Mouse (Mus musculus) forebrain, embryonic 11.5 days (tissue): ENCODE measurements at regions not wholly inside any gene's neighbourhood (a gene's known extent, or its start where the extent isn't known, plus 50 kb on each side); places are given as distances from the start of the nearest gene placed in this dataset.
A peak's percentile ranks its signal among the peaks of the same experiment; 100 is the strongest.
"Not testable (repeated sequence)": the region's sequence is repeated elsewhere in the genome, so short reads cannot be mapped to it uniquely, and the experiment has no call there.

ENCODE experiments used
- ATAC-seq: fragments of 200-750 bp; cut with Nextera tagmentation; replicated peaks from 2 replicates; pipeline ENCODE4 v1.8.0; 2017; ENCODE audit warnings: moderate TSS enrichment; ENCODE audit not compliant: low FRiP score
- DNase-seq: peaks from one replicate; pipeline ENCODE4 v3.0.0-alpha.2; 2017; ENCODE audit warnings: low spot score
- H3K27ac ChIP-seq: fragments of 300-500 bp; sonication (generic); 2 replicates; pipeline ENCODE4 v1.5.1; 2014; ENCODE audit warnings: low read depth, low read length
- H3K27me3 ChIP-seq: fragments of 300-500 bp; sonication (generic); 2 replicates; pipeline ENCODE4 v1.6.1; 2014; ENCODE audit warnings: mild to moderate bottlenecking, low read length, mixed read lengths; ENCODE audit not compliant: control insufficient read depth, insufficient read depth
- H3K36me3 ChIP-seq: fragments of 300-500 bp; sonication (generic); 2 replicates; pipeline ENCODE4 v1.6.1; 2014; ENCODE audit warnings: mild to moderate bottlenecking, low read length, moderate library complexity, mixed read lengths; ENCODE audit not compliant: control insufficient read depth, insufficient read depth
- H3K4me1 ChIP-seq: fragments of 300-500 bp; sonication (generic); replicated peaks from 2 replicates; pipeline ENCODE4 v1.6.1; 2014; ENCODE audit warnings: low read length, mixed read lengths; ENCODE audit not compliant: control insufficient read depth, insufficient read depth
- H3K4me2 ChIP-seq: fragments of 300-500 bp; sonication (generic); 2 replicates; pipeline ENCODE4 v1.6.1; 2014; ENCODE audit warnings: low read depth, mild to moderate bottlenecking, low read length, moderate library complexity, mixed read lengths; ENCODE audit not compliant: severe bottlenecking
- H3K4me3 ChIP-seq: fragments of 300-500 bp; sonication (generic); 2 replicates; pipeline ENCODE4 v1.5.1; 2014; ENCODE audit warnings: low read depth, low read length
- H3K9ac ChIP-seq: fragments of 300-500 bp; sonication (generic); 2 replicates; pipeline ENCODE4 v1.6.1; 2014; ENCODE audit warnings: low read length
- H3K9me3 ChIP-seq: fragments of 300-500 bp; sonication (generic); 2 replicates; pipeline ENCODE4 v1.6.1; 2016; ENCODE audit warnings: low read length, mixed read lengths; ENCODE audit not compliant: control insufficient read depth
- WGBS: fragments of 180-500 bp; shearing (Covaris S2); extraction: QIAGEN DNeasy Blood & Tissue Kit; methylation state at CpG from one replicate; pipeline ENCODE4 v1.1.7; 2014; 5-methylcytosine and 5-hydroxymethylcytosine counted together

DNA sequence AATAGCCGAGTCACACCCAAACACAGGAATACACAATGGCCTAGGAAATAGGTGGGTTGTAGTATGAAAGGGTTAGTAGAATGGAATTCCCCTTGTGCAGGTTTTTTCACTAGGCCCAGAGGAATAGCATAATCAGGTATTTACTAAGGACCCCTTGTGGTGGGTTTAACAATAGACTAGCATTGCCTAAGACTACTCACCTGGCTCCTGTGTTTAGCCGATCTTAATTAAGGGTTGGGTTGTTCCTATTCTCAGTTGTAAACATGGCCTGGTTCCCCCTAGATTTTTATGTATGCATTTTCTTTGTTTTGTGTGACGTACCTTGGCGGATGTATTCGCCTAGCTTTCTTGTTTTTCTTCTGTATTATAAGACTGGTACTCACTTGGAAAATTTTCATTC is 90.8 kb upstream of the Srd5a2 start:
- not testable (repeated sequence) for ATAC-seq, H3K9me3 ChIP-seq, H3K27me3 ChIP-seq, H3K36me3 ChIP-seq, H3K4me1 ChIP-seq, H3K4me2 ChIP-seq, H3K9ac ChIP-seq, H3K4me3 ChIP-seq, DNase-seq, H3K27ac ChIP-seq
- 93% methylated on average over 5 of the region's 5 CpGs for WGBS

DNA sequence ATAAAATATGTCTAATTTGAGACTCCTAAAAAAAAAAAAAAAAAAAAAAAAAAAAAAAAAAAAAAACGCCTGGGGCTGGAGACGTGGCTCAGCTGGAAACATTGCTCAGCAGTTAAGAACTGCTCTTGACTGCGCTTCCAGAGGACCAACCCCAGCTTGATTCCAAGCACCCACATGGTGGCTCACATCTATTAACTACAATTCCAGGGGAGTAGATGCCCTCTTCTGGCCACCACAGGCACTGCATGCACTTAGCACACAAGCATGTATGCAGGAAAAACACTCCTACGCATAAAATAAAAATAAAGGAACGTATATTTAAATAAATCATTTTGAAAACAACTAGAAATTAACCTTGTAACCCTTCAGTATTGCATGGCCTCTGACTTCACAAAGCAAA is 87.3 kb upstream of the Srd5a2 start:
- H3K4me2 ChIP-seq: no peak overlapping the region
- no peak overlapping the region for H3K9ac ChIP-seq
- WGBS: 85% methylated on average over 5 of the region's 5 CpGs
- DNase-seq: no peak
- H3K4me3 ChIP-seq: no peak overlapping the region
- ATAC-seq: no peak
- H3K4me1 ChIP-seq: no peaks in the 10 kb centered on the region
- H3K27ac ChIP-seq: no peak overlapping the region
- H3K36me3 ChIP-seq: no peaks in the 10 kb centered on the region
- H3K9me3 ChIP-seq: no peaks in the 10 kb centered on the region
- no peaks in the 10 kb centered on the region for H3K27me3 ChIP-seq

DNA sequence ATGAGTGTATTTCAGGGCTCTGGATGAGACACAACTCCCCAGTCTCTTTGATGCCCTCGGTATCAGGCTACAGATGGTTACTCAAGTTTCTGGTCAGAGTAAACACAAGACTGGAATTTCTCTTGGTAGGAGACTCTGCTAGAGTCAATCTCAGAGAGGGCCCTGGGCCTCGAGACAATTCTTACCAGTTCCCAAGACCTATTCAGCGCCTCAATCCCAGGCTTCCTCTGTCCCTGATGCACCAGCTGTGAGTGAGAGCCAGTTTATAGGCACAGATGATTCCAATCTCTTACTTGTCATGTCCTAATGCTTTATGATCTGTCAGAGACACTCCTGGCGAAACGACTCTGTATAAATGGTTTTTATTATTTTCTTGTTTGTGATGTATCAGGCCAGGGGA is 83.8 kb upstream of the Srd5a2 start:
- no peaks in the 10 kb centered on the region for H3K27me3 ChIP-seq
- no peaks in the 10 kb centered on the region for H3K36me3 ChIP-seq
- H3K4me1 ChIP-seq: no peaks in the 10 kb centered on the region
- no peak overlapping the region for H3K4me2 ChIP-seq
- H3K27ac ChIP-seq: no peak overlapping the region
- H3K9ac ChIP-seq: no peak overlapping the region
- no peaks in the 10 kb centered on the region for H3K9me3 ChIP-seq
- DNase-seq (no peak), ATAC-seq (no peak)
- WGBS: 81% methylated on average over 5 of the region's 5 CpGs
- H3K4me3 ChIP-seq: no peak overlapping the region

DNA sequence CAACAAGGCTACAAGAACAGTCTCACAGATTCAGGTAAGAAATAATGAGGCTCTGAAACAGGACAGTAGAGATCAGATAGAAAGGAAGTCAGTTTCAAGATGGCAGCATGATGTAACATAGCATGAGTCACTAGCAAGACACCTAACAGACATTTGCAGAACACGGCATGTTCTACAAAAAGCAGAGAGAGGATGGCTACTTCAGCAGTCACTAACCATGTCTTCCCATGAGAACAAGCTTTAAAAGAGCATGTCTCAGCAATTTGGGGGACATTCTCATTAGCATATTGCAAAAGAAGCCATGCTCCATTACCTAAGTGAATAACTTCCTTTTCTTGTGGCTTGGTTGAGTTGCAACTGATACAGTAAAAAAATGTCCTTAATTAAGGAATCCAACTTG is 75.2 kb upstream of the Srd5a2 start:
- no peak overlapping the region for H3K27ac ChIP-seq
- no peak for ATAC-seq

GRCm38 (mm10) chr17:74120969-74121368 is 73.3 kb upstream of the Srd5a2 start:
- H3K36me3 ChIP-seq: no peaks in the 10 kb centered on the region
- 73% methylated on average over 2 of the region's 2 CpGs for WGBS
- H3K27me3 ChIP-seq: no peaks in the 10 kb centered on the region
- H3K27ac ChIP-seq: no peak overlapping the region
- H3K9me3 ChIP-seq: no peaks in the 10 kb centered on the region
- no peak overlapping the region for H3K4me3 ChIP-seq
- H3K4me2 ChIP-seq: no peak overlapping the region
- no peak overlapping the region for H3K9ac ChIP-seq
- no peaks in the 10 kb centered on the region for H3K4me1 ChIP-seq
- ATAC-seq (0 out of 2 replicates have a peak, but pooled peaks have one; percentile 15), DNase-seq (no peak)

More for the DNA sequence above, 75.2 kb upstream of the Srd5a2 start:
- no peak for DNase-seq
- 96% methylated on average over 1 of the region's 1 CpGs for WGBS
- H3K4me3 ChIP-seq: no peak overlapping the region
- no peak overlapping the region for H3K4me2 ChIP-seq
- no peaks in the 10 kb centered on the region for H3K36me3 ChIP-seq
- H3K9ac ChIP-seq: no peak overlapping the region
- H3K27me3 ChIP-seq: no peaks in the 10 kb centered on the region
- no peaks in the 10 kb centered on the region for H3K4me1 ChIP-seq
- H3K9me3 ChIP-seq: no peaks in the 10 kb centered on the region
